Mouse (Mus musculus): ENCODE measurements at regions not wholly inside any gene's neighbourhood (a gene's known extent, or its start where the extent isn't known, plus 50 kb on each side); places are given as distances from the start of the nearest gene placed in this dataset.
A peak's percentile ranks its signal among the peaks of the same experiment; 100 is the strongest.

DNA sequence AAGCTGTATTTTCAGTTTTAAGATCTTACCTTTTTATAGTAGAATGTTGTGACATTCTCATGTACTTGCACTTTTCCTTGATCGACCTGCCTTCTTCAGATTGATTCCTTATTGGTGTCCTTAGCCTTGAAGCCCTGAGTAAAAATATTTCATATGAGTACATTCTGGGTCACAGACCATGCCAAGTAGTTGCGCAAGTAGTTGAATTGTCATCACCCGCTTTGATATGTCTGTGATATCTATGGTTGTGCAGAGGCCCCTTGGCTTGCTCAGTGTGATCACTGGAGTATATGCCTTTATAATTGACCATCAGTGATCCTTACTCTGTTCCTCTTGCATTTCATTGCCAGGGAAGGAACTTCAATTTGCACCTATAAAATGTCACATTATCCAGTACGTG, 131.1 kb upstream of the Reg3g start:
- no peak for DNase-seq

DNA sequence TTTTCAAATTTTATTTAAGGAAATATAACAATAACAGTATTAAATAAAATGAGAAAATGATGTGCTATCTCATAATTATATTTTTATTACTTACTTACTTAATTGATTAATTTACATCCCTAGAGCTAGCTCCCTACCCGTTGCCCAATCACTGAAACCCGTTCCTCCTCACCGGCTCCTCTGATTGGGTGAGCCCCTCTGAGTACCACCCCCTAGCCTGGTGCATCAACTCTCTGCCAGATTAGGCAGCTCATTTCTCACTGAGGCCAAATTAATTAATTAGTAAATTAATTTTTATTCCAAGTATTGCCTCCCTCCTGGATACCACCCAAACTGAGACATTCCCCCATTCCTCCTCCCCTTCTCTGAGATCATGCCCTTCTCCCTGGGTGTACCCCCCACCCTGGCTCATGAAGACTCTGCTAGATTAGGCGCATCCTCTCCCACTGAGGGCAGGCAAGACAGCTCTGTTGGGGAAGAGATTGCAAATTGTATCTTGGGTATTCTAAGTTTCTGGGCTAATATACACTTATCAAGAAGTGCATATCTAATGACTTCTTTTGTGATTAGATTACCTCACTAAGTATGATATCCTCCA, 101.4 kb upstream of the Reg3g start:
- DNase-seq = no peak

GRCm38 (mm10) chr6:78553008-78553698, 84.5 kb upstream of the Reg3g start:
- DNase-seq = peak; percentile 4

DNA sequence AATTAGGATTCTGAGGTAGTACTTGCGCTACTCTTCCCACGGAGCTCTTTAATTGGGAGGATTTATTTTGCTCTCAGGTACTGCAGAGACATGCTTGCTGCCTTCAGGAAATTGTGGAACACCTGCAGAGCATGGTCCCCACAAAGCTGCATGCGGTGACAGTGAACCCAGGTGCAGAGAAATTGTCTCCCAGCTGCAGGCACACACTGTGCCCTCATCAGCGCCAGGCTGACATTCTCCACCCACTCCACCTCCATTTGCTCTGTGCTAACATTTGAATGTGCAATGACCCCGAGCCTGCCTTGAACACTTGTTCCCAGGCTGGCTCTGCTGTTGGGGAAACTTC, 83.7 kb upstream of the Reg3g start:
- DNase-seq = no peak

GRCm38 (mm10) chr6:78551666-78552352, 83.1 kb upstream of the Reg3g start:
- no peak for DNase-seq

DNA sequence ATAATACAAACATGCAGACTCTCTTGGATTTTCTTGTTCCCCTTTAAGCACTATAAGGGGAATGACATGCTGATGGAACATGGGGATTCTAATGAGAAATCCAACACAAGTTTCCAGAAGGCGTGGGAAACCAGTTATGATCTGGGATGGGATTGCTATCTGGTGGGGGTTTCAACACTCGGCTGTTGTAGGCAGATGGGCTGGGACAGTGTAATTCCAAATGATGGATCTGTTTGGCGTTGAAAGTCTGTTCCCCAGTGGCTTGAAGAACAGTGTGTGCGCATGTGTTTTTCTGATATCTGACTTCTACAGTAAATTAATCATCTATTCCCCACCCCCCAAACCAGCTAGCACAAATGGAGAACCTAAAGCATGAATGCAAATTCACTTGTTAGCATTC, 79.8 kb upstream of the Reg3g start:
- DNase-seq = no peak

DNA sequence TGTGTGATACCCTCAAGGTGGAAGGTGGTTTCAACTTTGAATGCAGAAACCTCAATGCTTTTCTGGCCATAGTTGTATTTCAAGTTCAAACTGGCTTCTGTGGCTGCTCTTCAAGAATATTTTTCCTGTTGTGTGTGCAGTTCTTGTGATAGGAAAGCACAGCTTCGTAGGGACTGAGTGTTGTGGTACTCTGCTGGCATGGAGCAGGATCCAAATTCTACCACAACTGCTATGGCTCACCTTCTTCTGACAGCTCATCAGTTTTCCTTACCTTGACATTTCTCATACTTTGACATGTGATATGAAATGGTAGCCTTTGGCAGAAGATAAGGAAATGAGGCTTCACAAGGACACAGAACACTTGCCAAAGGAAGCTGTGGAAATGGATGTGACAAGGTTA, 79.0 kb upstream of the Reg3g start:
- no peak for DNase-seq

- DNase-seq = peak; percentile 75
These were observed 75.6 kb upstream of the Reg3g start for GRCm38 (mm10) chr6:78544238-78544637.

- DNase-seq = no peak
These were observed 68.8 kb upstream of the Reg3g start for GRCm38 (mm10) chr6:78537476-78537875.

- no peak for DNase-seq
These were observed 58.5 kb upstream of the Reg3g start for GRCm38 (mm10) chr6:78526986-78527762.
